Mouse (Mus musculus): ENCODE data around the gene Lins1.

DNA sequence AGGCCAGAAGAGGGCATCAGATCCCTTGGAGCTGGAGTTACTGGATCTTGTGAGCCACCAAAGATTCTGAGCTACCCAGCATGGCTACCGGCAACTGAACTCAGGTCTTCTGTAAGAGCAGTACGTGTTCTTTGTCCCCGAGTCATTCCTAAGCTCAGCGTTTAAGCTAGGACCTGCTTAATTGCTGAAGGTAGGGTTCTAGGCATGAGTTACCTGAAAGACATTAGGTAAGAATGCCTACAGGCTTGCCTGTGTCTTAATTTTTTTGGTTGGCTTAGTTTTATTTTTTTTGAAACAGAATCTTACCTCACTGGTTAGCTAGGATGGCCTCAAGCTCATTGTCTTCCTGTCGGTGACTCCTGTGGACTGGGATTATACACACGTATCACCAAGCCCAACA lies 38.4 kb downstream of the Lins1 start:
- no peak for TF ChIP-seq CTCF (IDR thresholded peaks at IDR 0.05; ENCODE audit: control insufficient read depth, insufficient read depth, insufficient read length)
- TF ChIP-seq MAX (IDR thresholded peaks at IDR 0.05), result no peak
- TF ChIP-seq CEBPB (IDR thresholded peaks at IDR 0.05; ENCODE audit: low read depth), result no peak
- TF ChIP-seq USF1 (IDR thresholded peaks at IDR 0.05; ENCODE audit: low read depth), result no peak
- TF ChIP-seq MYOD1 (IDR thresholded peaks at IDR 0.05; ENCODE audit: control insufficient read depth, insufficient read length, low read depth), result no peak

Data from C2C12 (cell line).